Mouse (Mus musculus) thymus, adult 2 months (tissue): ENCODE measurements at regions not wholly inside any gene's neighbourhood (a gene's known extent, or its start where the extent isn't known, plus 50 kb on each side); places are given as distances from the start of the nearest gene placed in this dataset.

ENCODE experiments used
- CTCF ChIP-seq: fragments of 200-500 bp; IDR thresholded peaks from 2 replicates; pipeline ENCODE4 v1.5.1; 2012; ENCODE audit warnings: mild to moderate bottlenecking, control low read depth, low read length, moderate library complexity, borderline replicate concordance; ENCODE audit not compliant: control insufficient read depth, poor library complexity, insufficient read depth; ENCODE audit errors: extremely low read depth
- POLR2A ChIP-seq: fragments of 200-500 bp; IDR thresholded peaks from 2 replicates; pipeline ENCODE4 v1.6.1; 2012; ENCODE audit warnings: mild to moderate bottlenecking, low read length, control low read depth, moderate library complexity; ENCODE audit not compliant: control insufficient read depth, poor library complexity, insufficient read depth; ENCODE audit errors: extremely low read depth

DNA sequence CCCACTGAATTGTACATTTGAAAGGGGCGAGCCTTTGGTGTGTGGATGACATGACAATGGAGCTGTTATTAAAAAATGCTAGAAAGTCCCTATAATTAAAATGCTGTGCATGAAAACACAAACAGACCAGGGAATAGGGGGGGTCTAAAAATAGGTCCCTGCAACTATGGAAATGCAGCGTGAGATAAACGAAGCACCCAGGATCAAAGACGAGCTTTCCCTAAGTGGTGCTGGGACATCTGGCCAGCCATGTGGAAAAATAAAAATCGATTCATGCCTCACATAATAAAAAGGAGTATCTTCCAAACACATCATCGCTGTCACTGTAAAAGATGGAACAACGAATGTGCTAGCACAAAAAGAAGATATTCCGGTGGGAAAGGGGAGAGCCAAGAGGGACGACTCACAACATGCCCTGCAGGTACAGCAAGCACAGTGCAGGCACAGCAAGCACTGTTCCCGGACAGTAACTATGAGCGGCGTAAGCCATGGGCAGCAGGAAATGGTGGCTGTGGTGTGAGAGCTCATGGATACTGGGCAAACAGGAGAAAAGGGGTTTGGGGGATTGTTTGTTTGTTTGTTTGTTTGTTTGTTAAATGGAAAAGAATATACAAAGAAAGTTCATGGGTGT is 176.7 kb downstream of the Mroh4 start:
- TF ChIP-seq CTCF (no peak), POLR2A (no peak)
